8 mouse cellular contexts compared by ENCODE assay signal in genomic region chr16:20671886-20672285, GRCm38 (mm10). TPM values are rescaled to one million over a fixed set of nuclear protein-coding genes. Genes with fewer than 3 reads are reported as not detected.
A peak's percentile ranks its signal among the peaks of the same experiment; 100 is the strongest.
DNase-seq lines count a peak whose midpoint lies in the region; ATAC-seq and TF ChIP-seq lines count a peak whose summit lies in the region.

No protein-coding gene starts in this region.

- H3K9me3 ChIP-seq in ES-E14 (ENCODE audit: control insufficient read depth, insufficient read depth, low read depth, low read length) = no peaks in the 10 kb centered on the region
- no peaks in the 10 kb centered on the region for H3K9me3 ChIP-seq in hindbrain, embryonic 10.5 days
- no peaks in the 10 kb centered on the region for H3K9me3 ChIP-seq in midbrain, embryonic 13.5 days

- no peak for TF ChIP-seq CTCF in heart, adult 2 months (IDR thresholded peaks at IDR 0.05)

- peaks cover 12% of the 10 kb centered on the region for H3K79me2 ChIP-seq in heart, adult 2 months (replicated peaks; ENCODE audit: control insufficient read depth, insufficient read depth, low read length)

- H3K27ac ChIP-seq in heart, adult 2 months = peak overlapping the region; percentile 82; the same call in 1 of the 2 replicates
- no peak overlapping the region for H3K27ac ChIP-seq in ES-E14 (ENCODE audit: insufficient read depth, low read depth, low read length, poor library complexity, severe bottlenecking)
- peak overlapping the region; percentile 97 for H3K27ac ChIP-seq in hindbrain, embryonic 10.5 days
- no peak overlapping the region for H3K27ac ChIP-seq in midbrain, embryonic 13.5 days

- intact Hi-C loops in heart, adult 2 months (cut with DNase I) = loop anchor here (1.0 to 5.0 kb wide), 3 partner anchors 21 to 135 kb away; partner anchors contain the start of genes Ap2m1, Clcn2, Polr2h and Psmd2

- H3K4me2 ChIP-seq in midbrain, embryonic 13.5 days (replicated peaks) = peak overlapping the region; percentile 98

- no peak overlapping the region for H3K9ac ChIP-seq in heart, adult 2 months (ENCODE audit: low read depth, low read length)
- H3K9ac ChIP-seq in ES-E14 (ENCODE audit: insufficient read depth, low read depth, low read length, poor library complexity, severe bottlenecking) = peak overlapping the region; percentile 57; the same call in 1 of the 2 replicates
- peak overlapping the region; percentile 46; the same call in 1 of the 2 replicates for H3K9ac ChIP-seq in midbrain, embryonic 13.5 days (replicated peaks)

- TF ChIP-seq EP300 in heart, adult 2 months (IDR thresholded peaks at IDR 0.05; ENCODE audit: insufficient read depth, low read depth, low read length) = no peak

- WGBS in heart, adult 2 months = 30% methylated on average over 6 of the region's 6 CpGs
- WGBS in hindbrain, embryonic 10.5 days = 31% methylated on average over 6 of the region's 6 CpGs
- WGBS in midbrain, embryonic 13.5 days = 29% methylated on average over 6 of the region's 6 CpGs

- no peaks in the 10 kb centered on the region for H3K27me3 ChIP-seq in heart, adult 2 months (ENCODE audit: control insufficient read depth, insufficient read depth, low read length)
- no peaks in the 10 kb centered on the region for H3K27me3 ChIP-seq in hindbrain, embryonic 10.5 days (ENCODE audit: insufficient read depth, poor library complexity, severe bottlenecking)
- H3K27me3 ChIP-seq in midbrain, embryonic 13.5 days = no peaks in the 10 kb centered on the region

- in situ Hi-C loops in ES-E14 (cut with MboI; ENCODE audit: low sequenced_read_pairs in 2 of 2, unreplicated experiment in 2 of 2) = no loop called here

- H3K4me1 ChIP-seq in heart, adult 2 months (ENCODE audit: control insufficient read depth, insufficient read depth, low read length) = peaks cover 9% of the 10 kb centered on the region
- H3K4me1 ChIP-seq in ES-E14 (ENCODE audit: control insufficient read depth in 2 of 2, insufficient read depth in 2 of 2, low read length in 2 of 2, poor library complexity in 1 of 2) = peaks cover 0 to 8% of the 10 kb centered on the region in 2 experiments; a peak in 1 of 4 replicates
- peaks cover 25% of the 10 kb centered on the region for H3K4me1 ChIP-seq in hindbrain, embryonic 10.5 days (replicated peaks)
- H3K4me1 ChIP-seq in midbrain, embryonic 13.5 days (replicated peaks) = peaks cover 24% of the 10 kb centered on the region

- H3K4me3 ChIP-seq in heart, adult 2 months = no peak overlapping the region; the same call in 1 of the 2 replicates
- H3K4me3 ChIP-seq in ES-E14 (ENCODE audit: insufficient read depth in 1 of 2, low read depth in 1 of 2, low read length in 2 of 2, poor library complexity in 1 of 2, severe bottlenecking in 1 of 2) = peak overlapping the region in 1 of 2 experiments; percentile 98; a peak in 2 of 4 replicates
- H3K4me3 ChIP-seq in hindbrain, embryonic 10.5 days = peak overlapping the region; percentile 89
- peak overlapping the region; percentile 98 for H3K4me3 ChIP-seq in midbrain, embryonic 13.5 days (replicated peaks)

- no peak for DNase-seq in heart, adult 2 months
- DNase-seq in heart, adult 9 months (ENCODE audit: low spot score in 2 of 2) = no peak
- no peak for DNase-seq in ES-E14 (ENCODE audit: low read depth, low spot score)
- DNase-seq in hindbrain, embryonic 10.5 days (ENCODE audit: low spot score) = peak; percentile 16
- no peak for DNase-seq in cerebellum, postnatal 4 days (ENCODE audit: low spot score in 2 of 2)
- no peak for DNase-seq in layer of hippocampus, adult 9-10 months (ENCODE audit: low spot score)
- no peak for DNase-seq in urinary bladder, postnatal 36 days (ENCODE audit: low spot score in 2 of 2)

- H3K36me3 ChIP-seq in heart, adult 2 months (ENCODE audit: control insufficient read depth, insufficient read depth, low read length) = peaks cover 12% of the 10 kb centered on the region; the same call in 1 of the 2 replicates
- H3K36me3 ChIP-seq in ES-E14 (ENCODE audit: control insufficient read depth, insufficient read depth, low read length, poor library complexity, severe bottlenecking) = peaks cover 20% of the 10 kb centered on the region
- H3K36me3 ChIP-seq in hindbrain, embryonic 10.5 days = peaks cover 31% of the 10 kb centered on the region
- peaks cover 26% of the 10 kb centered on the region for H3K36me3 ChIP-seq in midbrain, embryonic 13.5 days

- no peak for TF ChIP-seq POLR2A in heart, adult 2 months (IDR thresholded peaks at IDR 0.05; ENCODE audit: insufficient read depth, low read depth, low read length)

- no peak for ATAC-seq in midbrain, embryonic 13.5 days

TF ChIP-seq in ES-E14, 5 proteins besides CTCF, POLR2A, EP300 and RAD21:
- TF ChIP-seq ZC3H11A (IDR thresholded peaks at IDR 0.05; ENCODE audit: borderline replicate concordance, low read depth, low read length) (no peak), HCFC1 (IDR thresholded peaks at IDR 0.05; ENCODE audit: borderline replicate concordance, insufficient read depth, low read length) (no peak), CHD2 (IDR thresholded peaks at IDR 0.05; ENCODE audit: low read depth, low read length) (no peak), ZNF384 (IDR thresholded peaks at IDR 0.05; ENCODE audit: low read depth, low read length) (no peak), MAFK (IDR thresholded peaks at IDR 0.05; ENCODE audit: insufficient read depth, low read depth, low read length) (no peak)

RNA-seq across cellular contexts. Expression of gene Eif4g1, which starts 3.8 kb away (rescaled TPM):
- 100 to 1,000 TPM; 344 to 420 TPM for total RNA-seq in heart, adult 2 months (2021)
- polyA plus RNA-seq in heart, adult 2 months (2012; rRNA removed) = 343 and 423 TPM in 2 replicates
- total RNA-seq in ES-E14 (2012; rRNA removed) = 460 and 546 TPM in 2 replicates
- 181 and 224 TPM in 2 replicates for polyA plus RNA-seq in hindbrain, embryonic 10.5 days (2016; fragmentation: Nextera tagmentation; extraction: Ambion mirVana)
- polyA plus RNA-seq in midbrain, embryonic 13.5 days (2015; fragmentation: Nextera tagmentation; extraction: Ambion mirVana) = 148 and 162 TPM in 2 replicates

RNA-seq across cellular contexts. Expression of gene Psmd2, which starts 20.4 kb away (rescaled TPM):
- 100 to 1,000 TPM; 180 to 212 TPM for total RNA-seq in heart, adult 2 months (2021)
- polyA plus RNA-seq in heart, adult 2 months (2012; rRNA removed) = 96.9 and 178 TPM in 2 replicates
- 200 and 302 TPM in 2 replicates for total RNA-seq in ES-E14 (2012; rRNA removed)
- 466 and 503 TPM in 2 replicates for polyA plus RNA-seq in hindbrain, embryonic 10.5 days (2016; fragmentation: Nextera tagmentation; extraction: Ambion mirVana)
- polyA plus RNA-seq in midbrain, embryonic 13.5 days (2015; fragmentation: Nextera tagmentation; extraction: Ambion mirVana) = 380 and 394 TPM in 2 replicates

RNA-seq across cellular contexts. Expression of gene Fam131a, which starts 21.2 kb away (rescaled TPM):
- total RNA-seq in heart, adult 2 months (2021) = 10 to 100 TPM; 22.2 to 24.6 TPM
- polyA plus RNA-seq in heart, adult 2 months (2012; rRNA removed) = 31.3 and 40.5 TPM in 2 replicates
- 1.9 and 2.6 TPM in 2 replicates for total RNA-seq in ES-E14 (2012; rRNA removed)
- polyA plus RNA-seq in hindbrain, embryonic 10.5 days (2016; fragmentation: Nextera tagmentation; extraction: Ambion mirVana) = 6.7 and 9.4 TPM in 2 replicates
- polyA plus RNA-seq in midbrain, embryonic 13.5 days (2015; fragmentation: Nextera tagmentation; extraction: Ambion mirVana) = 35.7 and 37.3 TPM in 2 replicates

RNA-seq across cellular contexts. Expression of gene Ece2, which starts 42.3 kb away (rescaled TPM):
- total RNA-seq in heart, adult 2 months (2021) = under 1 TPM; 0.42 to 0.66 TPM
- polyA plus RNA-seq in heart, adult 2 months (2012; rRNA removed) = 0.68 and 0.97 TPM in 2 replicates
- total RNA-seq in ES-E14 (2012; rRNA removed) = 6.7 and 11.3 TPM in 2 replicates
- 4.2 TPM in 2 replicates for polyA plus RNA-seq in hindbrain, embryonic 10.5 days (2016; fragmentation: Nextera tagmentation; extraction: Ambion mirVana)
- 12.1 TPM in 2 replicates for polyA plus RNA-seq in midbrain, embryonic 13.5 days (2015; fragmentation: Nextera tagmentation; extraction: Ambion mirVana)

RNA-seq across cellular contexts. Expression of gene Polr2h, which starts 45.6 kb away (rescaled TPM):
- 1 to 10 TPM; 9.0 TPM for total RNA-seq in heart, adult 2 months (2021)
- 11.8 and 12.6 TPM in 2 replicates for polyA plus RNA-seq in heart, adult 2 months (2012; rRNA removed)
- 125 and 134 TPM in 2 replicates for total RNA-seq in ES-E14 (2012; rRNA removed)
- 114 and 140 TPM in 2 replicates for polyA plus RNA-seq in hindbrain, embryonic 10.5 days (2016; fragmentation: Nextera tagmentation; extraction: Ambion mirVana)
- polyA plus RNA-seq in midbrain, embryonic 13.5 days (2015; fragmentation: Nextera tagmentation; extraction: Ambion mirVana) = 86.3 and 87.9 TPM in 2 replicates

Comparison
In these comparisons a context has a peak if more than half of its experiments do, and no peak if none do; other contexts are left out.
1. H3K27ac ChIP-seq: peak in heart, adult 2 months (single experiment) and hindbrain, embryonic 10.5 days (single experiment); none in ES-E14 (single experiment) and midbrain, embryonic 13.5 days (single experiment).